Mouse (Mus musculus): ENCODE data around the gene Msrb1. TPM values are rescaled to one million over a fixed set of nuclear protein-coding genes. Genes with fewer than 3 reads are reported as not detected.
A peak's percentile ranks its signal among the peaks of the same experiment; 100 is the strongest.
"Not testable (repeated sequence)": the region's sequence is repeated elsewhere in the genome, so short reads cannot be mapped to it uniquely, and the experiment has no call there.

Gene Msrb1
- total RNA-seq, 2 experiments from 2014 or later, result 40.5 to 46.2 TPM

GRCm38 (mm10) chr17:24718938-24719337, 17.5 kb upstream of the Msrb1 start:
- DNase-seq (ENCODE audit: extremely low spot score in 1 of 2, low spot score in 1 of 2), result not testable (repeated sequence)

GRCm38 (mm10) chr17:24719494-24720222, 16.8 kb upstream of the Msrb1 start:
- DNase-seq (ENCODE audit: extremely low spot score in 1 of 2, low spot score in 1 of 2), result peak; percentile 91 to 92

- not testable (repeated sequence) for DNase-seq (ENCODE audit: extremely low spot score in 1 of 2, low spot score in 1 of 2)
Measured at GRCm38 (mm10) chr17:24720616-24721015, 15.8 kb upstream of the Msrb1 start.

- DNase-seq (ENCODE audit: extremely low spot score in 1 of 2, low spot score in 1 of 2), result not testable (repeated sequence)
Measured at GRCm38 (mm10) chr17:24721383-24721955, 15.0 kb upstream of the Msrb1 start.

- DNase-seq (ENCODE audit: extremely low spot score in 1 of 2, low spot score in 1 of 2), result no peak
Measured at GRCm38 (mm10) chr17:24722220-24722924, 14.1 kb upstream of the Msrb1 start.

GRCm38 (mm10) chr17:24723122-24723880, 13.1 kb upstream of the Msrb1 start:
- DNase-seq (ENCODE audit: extremely low spot score in 1 of 2, low spot score in 1 of 2), result no peak

GRCm38 (mm10) chr17:24723881-24724180, 12.6 kb upstream of the Msrb1 start:
- DNase-seq (ENCODE audit: extremely low spot score in 1 of 2, low spot score in 1 of 2), result no peak

GRCm38 (mm10) chr17:24724184-24724583, 12.3 kb upstream of the Msrb1 start, which contains the start of gene Ndufb10:
Ndufb10 (minus strand) TSS chr17:24724478.
- peak; percentile 96 to 99 for DNase-seq (ENCODE audit: extremely low spot score in 1 of 2, low spot score in 1 of 2)

GRCm38 (mm10) chr17:24725637-24726390, 10.6 kb upstream of the Msrb1 start:
- DNase-seq (ENCODE audit: extremely low spot score in 1 of 2, low spot score in 1 of 2), result no peak

GRCm38 (mm10) chr17:24727618-24728017, 8.8 kb upstream of the Msrb1 start, which contains the start of gene Rpl3l:
Rpl3l (plus strand) TSS chr17:24727820.
- DNase-seq (ENCODE audit: extremely low spot score in 1 of 2, low spot score in 1 of 2), result no peak

GRCm38 (mm10) chr17:24728184-24728583, 8.3 kb upstream of the Msrb1 start:
- no peak for DNase-seq (ENCODE audit: extremely low spot score in 1 of 2, low spot score in 1 of 2)

- no peak for DNase-seq (ENCODE audit: extremely low spot score in 1 of 2, low spot score in 1 of 2)
Measured at GRCm38 (mm10) chr17:24729067-24729466, 7.4 kb upstream of the Msrb1 start.

- DNase-seq (ENCODE audit: extremely low spot score in 1 of 2, low spot score in 1 of 2), result no peak
Measured at GRCm38 (mm10) chr17:24730787-24731186, 5.7 kb upstream of the Msrb1 start.

GRCm38 (mm10) chr17:24732233-24732935, 4.1 kb upstream of the Msrb1 start:
- no peak for DNase-seq (ENCODE audit: extremely low spot score in 1 of 2, low spot score in 1 of 2)

GRCm38 (mm10) chr17:24733434-24734050, 2.9 kb upstream of the Msrb1 start:
- no peak for DNase-seq (ENCODE audit: extremely low spot score in 1 of 2, low spot score in 1 of 2)

GRCm38 (mm10) chr17:24734513-24734912, 1.9 kb upstream of the Msrb1 start:
- DNase-seq (ENCODE audit: extremely low spot score in 1 of 2, low spot score in 1 of 2), result no peak

- no peak for DNase-seq (ENCODE audit: extremely low spot score in 1 of 2, low spot score in 1 of 2)
Measured at GRCm38 (mm10) chr17:24735446-24735845, 996 bp upstream of the Msrb1 start.

GRCm38 (mm10) chr17:24737135-24737810, 831 bp downstream of the Msrb1 start:
- no peak for DNase-seq (ENCODE audit: extremely low spot score in 1 of 2, low spot score in 1 of 2)
